Mouse (Mus musculus) monocyte, adult 5-6 weeks (primary cell): ENCODE data around the gene Taf15. TPM values are rescaled to one million over a fixed set of nuclear protein-coding genes. Genes with fewer than 3 reads are reported as not detected.
A peak's percentile ranks its signal among the peaks of the same experiment; 100 is the strongest.
"Not testable (repeated sequence)": the region's sequence is repeated elsewhere in the genome, so short reads cannot be mapped to it uniquely, and the experiment has no call there.

Experiments used
- ATAC-seq: fragments of 153-309, 156-312 bp; replicated peaks from 2 replicates; pipeline ENCODE4 v1.8.0; 2017; ENCODE audit warnings: mild to moderate bottlenecking; ENCODE audit not compliant: low TSS enrichment, insufficient number of reproducible peaks, severe bottlenecking, poor library complexity, low FRiP score
- total RNA-seq: library from RNA; stranded (forward); fragments of 200-1000, 200-491, 200-594 nt; gene quantifications from 3 replicates; pipeline ENCODE4 v1.2.3, GENCODE M21; 2017

The Taf15 gene
- total RNA-seq, 1 experiment from 2014 or later = 52.7 TPM

GRCm38 (mm10) chr11:83529024-83529423, 56.1 kb downstream of the Taf15 start:
- ATAC-seq = no peak

GRCm38 (mm10) chr11:83530360-83530759, 57.5 kb downstream of the Taf15 start, which contains the start of gene Ccl5:
Ccl5 (minus strand) TSS chr11:83530518.
- ATAC-seq = 0 out of 2 replicates have a peak, but pooled peaks have one; percentile 9

GRCm38 (mm10) chr11:83533192-83533591, 60.3 kb downstream of the Taf15 start:
- ATAC-seq = peak; percentile 57

GRCm38 (mm10) chr11:83534143-83534542, 61.3 kb downstream of the Taf15 start:
- ATAC-seq = no peak

GRCm38 (mm10) chr11:83534609-83535423, 61.9 kb downstream of the Taf15 start:
- peak; percentile 48 for ATAC-seq

- 0 out of 2 replicates have a peak, but pooled peaks have one; percentile 2 for ATAC-seq
Observed at GRCm38 (mm10) chr11:83536831-83537230, 63.9 kb downstream of the Taf15 start.

- ATAC-seq = no peak
Observed at GRCm38 (mm10) chr11:83538705-83539314, 65.9 kb downstream of the Taf15 start.

DNA sequence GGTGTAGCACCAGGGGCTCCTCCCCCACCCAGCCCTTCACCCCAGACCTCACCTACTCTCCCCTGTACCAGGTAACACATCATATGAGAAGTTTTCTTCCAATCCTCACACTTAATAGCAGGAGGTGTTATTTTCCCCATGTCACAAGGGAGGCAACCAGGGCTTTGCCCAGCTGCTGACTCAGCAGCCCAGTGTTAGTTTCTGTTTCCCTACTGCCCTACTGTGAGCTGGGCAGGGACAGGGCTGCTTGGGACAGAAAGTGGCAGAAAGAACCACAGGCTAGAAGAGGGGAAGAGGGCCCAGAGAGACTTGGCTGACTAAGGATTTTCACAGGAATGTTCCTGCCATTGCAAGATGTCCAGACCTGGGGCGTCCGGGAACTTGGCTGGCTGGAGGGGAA, 68.0 kb downstream of the Taf15 start:
- peak; percentile 46; the same call in 1 of the 2 replicates for ATAC-seq

GRCm38 (mm10) chr11:83541415-83541814, 68.5 kb downstream of the Taf15 start:
- ATAC-seq = no peak

GRCm38 (mm10) chr11:83544214-83544613, 71.3 kb downstream of the Taf15 start:
- ATAC-seq = peak; percentile 91

GRCm38 (mm10) chr11:83550186-83550632, 77.3 kb downstream of the Taf15 start:
- ATAC-seq = peak; percentile 83

GRCm38 (mm10) chr11:83551037-83551436, 78.2 kb downstream of the Taf15 start:
- not testable (repeated sequence) for ATAC-seq

- ATAC-seq = no peak
Observed at GRCm38 (mm10) chr11:83551668-83552067, 78.8 kb downstream of the Taf15 start.

Other genes with a start within 250 kb of the Taf15 start
- 0.29 to 0.86 TPM (median 0.43 TPM) in 3 replicates for gene Slfn14, start 186.4 kb upstream of the Taf15 start, total RNA-seq
- 58.0 to 88.4 TPM (median 71.4 TPM) in 3 replicates for gene Ap2b1, start 174.1 kb upstream of the Taf15 start, total RNA-seq
- 3.8 to 5.7 TPM (median 4.9 TPM) in 3 replicates for gene Pex12, start 170.5 kb upstream of the Taf15 start, total RNA-seq
- gene Rasl10b, start 63.9 kb upstream of the Taf15 start, total RNA-seq = 0.11 TPM in 1 of 3 replicates, not detected in the others
- gene Gas2l2, start 43.6 kb upstream of the Taf15 start, total RNA-seq = not detected in 3 replicates
- gene 1700020L24Rik, start 35.4 kb upstream of the Taf15 start, total RNA-seq = 2.9 to 8.2 TPM (median 6.0 TPM) in 3 replicates
- 0.39 to 0.75 TPM in 2 of 3 replicates, not detected in the other for gene Mmp28, start 10.0 kb upstream of the Taf15 start, total RNA-seq
- gene Heatr9, start 49.1 kb downstream of the Taf15 start, total RNA-seq = 7.9 to 25.0 TPM (median 9.1 TPM) in 3 replicates
- gene Ccl5, start 57.4 kb downstream of the Taf15 start, total RNA-seq = 781 to 2,479 TPM (median 803 TPM) in 3 replicates
- gene Ccl9, start 105.5 kb downstream of the Taf15 start, total RNA-seq = 98.1 to 442 TPM (median 354 TPM) in 3 replicates
- gene Ccl6, start 120.0 kb downstream of the Taf15 start, total RNA-seq = 235 to 1,319 TPM (median 1,123 TPM) in 3 replicates
- 1.3 TPM in 1 of 3 replicates, not detected in the others for gene Rpl9-ps1, start 172.5 kb downstream of the Taf15 start, total RNA-seq
- gene Ccl3, start 176.3 kb downstream of the Taf15 start, total RNA-seq = 448 to 606 TPM (median 547 TPM) in 3 replicates
- gene Ccl4, start 189.5 kb downstream of the Taf15 start, total RNA-seq = 523 to 801 TPM (median 669 TPM) in 3 replicates
- 8.1 to 15.4 TPM (median 14.2 TPM) in 3 replicates for gene Wfdc17, start 230.9 kb downstream of the Taf15 start, total RNA-seq
- 4.7 TPM in 1 of 3 replicates, not detected in the others for gene Wfdc18, start 235.9 kb downstream of the Taf15 start, total RNA-seq